Mouse (Mus musculus) ES-CJ7 (cell line): ENCODE measurements at regions not wholly inside any gene's neighbourhood (a gene's known extent, or its start where the extent isn't known, plus 50 kb on each side); places are given as distances from the start of the nearest gene placed in this dataset.
A peak's percentile ranks its signal among the peaks of the same experiment; 100 is the strongest.

Experiments
- DNase-seq: peaks from one replicate; pipeline ENCODE4 v3.0.0; 2011; ENCODE audit warnings: low read depth, low spot score

DNA sequence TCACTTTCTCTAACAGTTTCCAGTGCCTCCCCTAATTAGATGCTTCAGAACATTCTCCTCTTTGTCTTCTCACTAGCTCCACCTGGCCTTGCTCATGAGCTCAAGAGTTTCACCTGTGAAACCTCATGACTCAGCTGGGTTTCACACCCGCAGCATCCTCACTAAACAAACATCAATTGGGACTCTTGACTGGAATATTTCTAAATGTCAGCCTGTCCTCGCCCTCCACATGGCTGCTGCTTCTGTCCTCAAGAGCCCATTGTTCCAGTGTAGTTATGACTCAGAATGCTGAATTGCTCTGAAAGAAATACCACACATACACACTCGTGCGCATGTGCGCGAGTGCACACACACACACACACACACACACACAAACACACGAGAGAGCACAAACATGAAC lies 407.2 kb downstream of the Prss52 start:
- DNase-seq, result no peak

DNA sequence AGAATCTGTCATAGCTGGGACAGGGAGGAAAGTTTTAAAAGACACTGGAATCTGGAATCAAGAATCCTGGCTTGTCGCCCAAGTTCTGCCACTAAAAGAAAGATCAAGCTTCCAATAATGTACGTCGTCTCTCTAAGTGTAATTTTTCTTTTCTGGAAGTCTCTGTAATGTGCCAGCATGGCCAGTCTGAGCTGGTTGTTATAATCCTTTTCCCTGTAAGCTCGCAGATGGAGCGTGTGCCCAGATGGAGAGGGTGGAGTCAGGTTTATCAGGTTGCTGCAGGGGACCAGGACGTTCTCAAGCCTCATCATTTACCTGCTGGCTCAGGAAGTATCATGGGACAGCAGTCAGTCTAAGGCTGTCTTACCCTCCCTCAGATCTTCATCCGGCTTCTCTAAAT lies 408.6 kb downstream of the Prss52 start:
- no peak for DNase-seq

DNA sequence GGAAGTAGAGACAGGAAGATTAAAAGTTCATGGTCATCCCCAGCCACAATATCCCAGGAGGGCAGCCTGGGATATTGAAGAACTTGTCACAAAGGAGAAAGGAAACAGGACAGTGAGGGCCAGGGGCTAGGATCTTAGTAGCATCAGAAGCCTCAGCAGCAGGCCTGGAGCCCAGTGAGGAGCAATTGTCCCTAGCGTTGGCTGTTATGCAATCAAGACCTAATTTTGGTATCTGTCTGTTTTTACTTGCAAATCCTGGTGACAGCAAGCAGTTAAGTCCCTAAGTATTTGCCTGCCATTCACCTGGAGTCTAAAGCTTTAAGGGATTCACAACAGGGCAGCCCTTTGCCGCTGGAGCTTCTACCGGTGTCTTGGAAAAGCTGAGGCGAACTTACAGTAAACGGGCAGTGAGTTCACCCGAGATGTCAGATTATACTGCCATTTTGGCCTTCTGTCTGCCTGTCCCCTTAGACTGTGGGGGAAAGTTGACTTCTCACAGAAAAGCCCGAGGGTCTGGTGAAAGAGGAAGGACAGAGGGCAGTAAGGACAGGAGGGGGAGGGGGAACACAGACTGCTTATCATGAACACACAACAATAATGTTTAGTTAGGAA lies 413.6 kb downstream of the Prss52 start:
- no peak for DNase-seq

DNA sequence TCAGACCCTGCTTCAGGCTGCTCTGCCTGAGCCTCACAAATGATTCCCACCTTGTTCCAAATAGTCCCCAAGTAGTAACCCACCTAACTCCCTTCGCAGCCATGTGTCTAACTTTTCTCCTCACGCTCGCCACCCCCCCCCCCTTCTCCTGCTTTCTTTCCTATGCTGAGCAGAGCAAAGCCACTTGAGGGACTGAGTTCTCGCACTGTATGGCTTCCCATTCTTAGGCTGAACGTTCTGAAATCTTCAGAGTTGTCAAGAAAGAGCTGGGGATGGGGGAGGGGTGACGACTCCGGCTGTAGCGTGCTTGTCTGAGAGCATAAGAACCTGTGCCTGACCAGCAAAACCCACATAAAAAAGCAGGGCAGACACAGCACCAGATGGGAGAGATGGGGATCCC lies 420.6 kb downstream of the Prss52 start:
- DNase-seq, result no peak

DNA sequence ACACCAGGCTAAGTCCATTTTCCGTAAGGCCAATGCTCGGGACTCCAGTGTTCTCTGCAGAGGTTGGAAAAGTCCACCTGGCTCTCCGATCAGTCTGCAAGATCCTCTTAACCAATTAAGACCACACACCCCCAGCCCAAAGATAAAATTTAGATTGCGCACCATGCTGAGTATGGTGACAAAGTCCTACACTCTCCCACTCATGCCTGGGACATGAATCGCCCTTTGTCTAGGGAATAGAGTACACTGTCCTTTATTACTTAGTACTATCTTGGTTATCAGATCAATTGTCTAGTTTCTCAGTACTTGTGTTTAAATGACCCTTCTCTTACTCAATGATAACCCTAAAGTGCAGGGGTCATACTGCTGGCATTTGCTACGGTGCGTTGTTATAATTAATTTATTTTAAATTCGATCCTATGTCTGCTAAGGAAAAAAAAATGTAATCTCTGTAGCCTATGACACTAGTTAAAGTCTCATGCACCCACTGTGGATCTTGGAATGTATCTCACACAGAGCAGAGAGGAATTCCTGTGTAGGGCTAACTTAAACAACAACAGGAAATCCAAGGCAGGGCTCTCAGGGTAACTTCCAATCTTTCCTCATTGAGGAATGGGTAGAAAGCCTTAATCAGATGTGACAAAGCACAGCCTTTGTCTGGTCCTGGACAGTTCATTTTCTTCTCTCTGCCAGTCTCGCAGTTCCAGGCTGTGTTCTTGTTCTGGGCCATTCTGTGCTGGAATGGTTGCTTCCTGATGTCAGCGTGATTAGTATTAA lies 421.4 kb downstream of the Prss52 start:
- no peak for DNase-seq

DNA sequence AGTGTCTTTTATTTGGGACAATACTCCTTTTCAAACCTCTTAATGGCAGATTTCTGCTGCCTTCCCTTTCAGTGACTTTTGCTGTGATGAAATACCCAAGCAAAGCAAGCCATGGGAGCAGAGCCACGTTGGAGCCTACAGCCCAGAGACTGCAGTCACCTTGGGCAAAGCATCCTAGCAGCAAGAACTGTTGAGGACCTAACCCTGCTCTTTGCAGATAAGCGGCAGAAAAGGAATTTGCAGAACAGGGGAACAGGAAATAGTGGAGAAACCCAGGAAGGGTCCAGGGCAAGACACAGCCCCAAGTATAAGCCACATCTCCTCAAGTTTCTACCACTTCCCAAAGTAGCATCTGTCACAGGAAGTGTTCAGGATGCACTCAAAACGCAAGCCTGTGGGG lies 426.5 kb downstream of the Prss52 start:
- DNase-seq, result no peak

DNA sequence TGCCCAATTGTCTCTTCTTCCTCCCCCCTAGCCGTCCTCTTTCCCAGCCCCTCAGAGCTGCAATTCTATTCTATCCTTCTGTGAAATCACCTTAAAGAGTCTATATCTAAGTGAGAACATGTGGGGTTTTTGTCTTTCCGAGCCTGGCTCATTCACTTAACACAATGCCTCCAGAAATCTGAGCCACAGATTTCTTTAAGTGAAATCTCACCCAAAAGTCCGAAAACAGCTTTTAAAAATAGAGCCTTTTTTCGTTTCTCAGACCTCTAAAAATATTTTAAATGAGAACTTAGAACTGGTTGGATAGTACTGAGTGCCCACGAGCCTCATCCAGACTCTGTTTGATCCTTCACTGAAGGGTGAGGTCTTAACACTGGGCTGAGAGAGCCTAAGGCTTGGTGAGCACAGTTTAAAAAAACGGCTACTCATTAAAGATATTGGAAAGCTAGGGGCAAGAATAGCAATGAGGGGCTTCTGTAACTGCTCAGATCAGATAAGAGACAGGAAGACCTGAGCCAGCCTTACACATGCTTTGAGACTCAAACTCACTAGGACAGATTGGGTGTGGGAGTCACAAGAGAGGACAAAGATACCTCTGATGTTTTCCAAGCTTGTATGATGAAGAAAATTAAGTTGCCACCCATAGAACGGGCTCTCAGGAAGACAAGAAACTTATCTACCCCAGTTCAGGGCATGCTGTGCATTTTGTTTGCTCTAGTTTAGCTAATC lies 427.3 kb downstream of the Prss52 start:
- no peak for DNase-seq

DNA sequence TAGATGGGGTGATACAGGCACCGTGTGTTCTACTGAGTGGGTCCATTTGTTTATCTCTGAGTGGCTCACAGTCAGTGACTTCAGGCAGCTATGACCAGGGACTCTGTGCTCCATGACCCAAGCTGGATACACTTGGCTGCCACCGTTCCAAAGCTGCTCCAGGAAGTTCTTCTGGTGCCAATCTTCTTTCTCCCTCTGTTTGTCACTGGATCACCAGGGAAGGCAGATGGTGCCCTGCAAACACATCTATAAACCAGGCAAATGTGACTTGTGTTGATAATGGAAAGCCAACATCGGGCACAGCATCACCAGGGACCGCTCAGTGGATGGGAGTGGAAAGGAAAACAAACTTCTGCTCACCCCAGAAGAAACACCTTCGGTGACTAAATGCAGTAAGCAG lies 428.3 kb downstream of the Prss52 start:
- DNase-seq, result no peak

DNA sequence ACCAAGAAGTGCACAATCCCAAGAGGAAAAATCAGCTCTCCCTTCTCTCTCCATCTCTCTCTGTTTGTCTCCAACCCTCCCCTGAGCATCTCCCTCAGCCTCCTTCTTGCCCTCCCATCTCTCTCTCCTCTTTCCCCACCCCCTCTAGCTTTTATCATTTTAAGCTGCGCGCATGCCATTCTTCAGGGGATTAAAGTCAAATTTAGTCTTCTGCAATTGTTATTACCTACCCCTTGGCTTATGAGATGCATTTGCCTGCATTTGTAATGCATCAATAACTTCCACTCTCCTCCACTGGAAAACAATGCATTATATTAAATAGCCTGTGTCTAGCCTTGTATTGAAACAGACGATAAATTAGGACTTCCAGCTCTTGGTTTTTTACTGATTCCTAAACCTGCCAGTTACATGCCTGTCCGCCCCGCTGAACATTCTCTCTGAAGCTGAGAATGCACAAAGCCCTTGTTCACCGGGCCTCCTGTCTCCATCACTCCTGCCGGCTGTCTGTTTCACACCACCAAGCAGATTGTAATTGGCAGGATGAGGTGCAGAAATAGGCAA lies 429.6 kb downstream of the Prss52 start:
- no peak for DNase-seq

DNA sequence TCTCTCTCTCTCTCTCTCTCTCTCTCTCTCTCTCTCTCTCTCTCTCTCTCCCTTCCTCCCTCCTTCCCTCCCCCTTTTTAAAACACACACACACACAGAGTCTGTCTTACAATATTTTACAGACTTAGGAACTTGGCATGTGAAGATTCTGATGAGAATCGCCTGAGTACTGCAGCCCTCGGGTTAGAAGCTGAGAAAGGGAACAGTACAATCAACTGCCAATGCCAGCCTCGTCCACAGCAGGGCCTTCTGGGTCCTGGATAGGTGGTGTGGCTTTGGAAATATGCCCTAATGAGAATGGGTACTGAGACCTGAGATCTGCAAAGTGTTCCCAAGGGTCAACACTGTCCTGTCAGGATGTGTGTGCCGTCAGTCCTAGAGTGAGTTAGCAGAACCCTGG lies 430.1 kb downstream of the Prss52 start:
- DNase-seq, result no peak

DNA sequence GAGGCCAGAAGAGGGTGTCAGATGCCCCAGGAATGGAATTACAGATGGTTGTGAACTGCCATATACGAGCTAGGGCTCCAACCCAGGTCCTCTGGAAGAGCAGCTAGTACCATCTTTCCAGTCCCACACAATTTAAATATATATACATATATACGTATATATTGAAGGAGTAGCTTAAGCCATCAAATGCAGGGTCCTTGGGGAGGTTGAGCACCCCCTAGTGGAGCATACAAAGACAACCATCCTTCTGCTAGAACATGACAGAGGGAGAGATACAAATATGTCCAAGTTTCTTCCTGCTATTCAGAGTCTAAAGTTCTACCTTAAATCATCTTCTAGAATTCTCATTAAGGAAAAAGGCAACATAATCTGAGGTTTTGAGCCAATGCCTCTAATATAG lies 435.4 kb downstream of the Prss52 start:
- DNase-seq, result peak; percentile 31

DNA sequence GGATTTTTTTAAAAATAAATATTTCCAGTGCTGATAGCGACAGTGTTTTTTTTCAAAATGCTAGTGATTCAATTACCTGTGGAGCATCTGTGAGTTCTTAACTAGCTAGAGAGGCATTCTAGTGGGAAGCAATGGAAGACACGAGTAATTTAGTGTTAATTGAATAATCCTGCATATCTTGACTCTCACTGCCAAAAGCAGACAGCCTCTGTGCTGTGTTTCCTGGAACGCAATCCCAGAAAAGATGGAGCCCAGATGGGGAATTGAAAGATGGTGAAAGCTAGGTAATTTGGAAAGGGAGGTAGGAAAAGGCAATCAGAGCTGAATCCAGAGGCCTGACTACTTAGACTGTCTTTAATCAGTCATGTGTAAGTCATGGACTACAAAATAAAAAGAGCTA lies 441.0 kb downstream of the Prss52 start:
- DNase-seq, result no peak

DNA sequence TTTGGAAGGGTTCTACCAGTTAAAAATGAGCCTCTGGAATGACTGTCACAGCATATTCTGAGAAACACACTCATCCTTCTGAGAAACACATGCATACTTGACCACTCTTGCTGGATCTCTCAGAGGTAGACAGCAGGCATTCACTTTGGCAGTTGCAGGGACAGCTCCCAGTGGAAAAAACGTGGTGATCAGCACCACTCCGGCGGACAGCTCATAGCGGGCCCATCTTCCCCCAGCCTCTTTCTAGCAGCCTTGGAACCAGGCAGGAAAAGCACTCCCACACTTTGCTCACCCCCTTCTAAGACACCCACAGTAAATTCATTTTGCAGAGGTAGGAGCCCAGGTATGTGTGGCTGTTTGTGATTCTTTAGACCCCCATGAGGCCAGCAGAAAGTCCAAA lies 442.7 kb downstream of the Prss52 start:
- peak; percentile 66 for DNase-seq

DNA sequence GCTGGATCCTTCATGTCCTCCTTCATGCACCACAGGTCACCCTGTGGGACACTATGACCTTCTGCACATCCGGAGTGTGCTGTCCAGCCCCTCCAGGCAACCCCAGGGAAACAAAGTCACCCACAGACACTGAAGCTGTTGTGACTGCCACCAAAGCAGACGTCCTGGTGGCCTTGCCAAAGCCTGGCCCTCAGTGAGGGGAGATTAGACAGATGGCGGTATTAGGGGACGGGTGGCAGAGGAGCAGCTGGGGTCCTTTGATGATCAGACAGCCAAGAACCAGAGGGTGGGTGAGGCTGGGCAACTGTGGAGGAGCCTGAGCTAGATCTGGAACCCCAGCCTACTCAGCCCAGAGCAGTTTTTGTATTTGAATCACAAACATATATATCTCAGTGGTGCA lies 448.9 kb downstream of the Prss52 start:
- DNase-seq, result no peak

DNA sequence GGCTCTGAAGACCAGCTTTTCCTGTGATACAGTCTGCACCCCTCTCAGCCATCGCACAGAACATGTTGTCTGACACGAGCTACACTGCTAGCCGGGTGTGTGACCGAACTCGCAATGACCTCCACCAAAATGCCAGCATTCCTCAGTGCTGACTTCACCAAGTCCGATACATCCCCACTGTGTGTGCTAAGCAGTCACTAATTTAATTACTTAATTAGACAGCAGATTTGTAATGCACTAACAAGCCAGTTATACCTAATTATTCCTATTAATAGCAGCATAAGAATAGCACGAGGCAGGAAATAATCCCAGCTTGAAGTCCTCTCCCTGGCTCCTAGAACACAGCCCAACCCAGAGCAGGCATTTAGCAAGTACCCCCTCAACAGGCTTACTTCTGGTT lies 452.0 kb downstream of the Prss52 start:
- DNase-seq, result no peak

DNA sequence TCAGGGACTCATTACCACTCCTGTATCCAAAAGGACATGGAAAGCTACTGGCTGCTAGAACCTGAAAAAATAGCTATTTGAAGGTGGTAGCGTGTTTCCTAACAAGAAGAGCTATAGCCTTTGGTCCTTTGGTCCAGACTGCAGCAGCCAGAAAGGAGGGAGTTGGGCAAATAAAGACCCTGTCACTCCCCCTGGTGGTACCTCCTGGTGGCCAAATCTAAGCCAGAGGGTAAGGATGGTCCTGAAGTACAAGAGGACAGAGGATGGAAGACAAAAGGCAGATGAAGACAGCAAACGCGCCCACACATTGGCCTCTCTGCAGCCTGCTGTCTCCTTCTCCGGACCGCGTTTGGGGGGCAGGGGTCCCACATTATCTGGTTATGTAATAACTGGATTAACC lies 453.4 kb downstream of the Prss52 start:
- peak; percentile 32 for DNase-seq

DNA sequence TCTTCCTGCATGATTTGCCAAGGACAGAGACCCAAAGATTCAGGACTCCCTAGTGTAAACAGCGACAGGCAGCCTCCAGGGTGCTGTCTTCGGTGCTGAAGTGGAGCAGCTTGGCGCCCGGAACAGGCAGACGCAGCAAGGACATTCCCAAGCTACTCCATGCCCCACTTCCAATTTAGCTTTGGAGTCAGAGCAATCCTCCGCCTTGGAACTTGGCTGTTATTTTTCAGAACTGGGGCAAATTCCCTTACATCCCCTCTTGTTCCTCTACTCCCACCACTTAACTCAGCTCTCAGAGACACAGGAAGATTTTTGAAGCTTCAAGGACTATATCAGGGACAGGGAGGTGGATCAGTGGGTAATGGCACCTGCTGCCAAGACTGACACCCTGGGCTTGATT lies 464.6 kb downstream of the Prss52 start:
- DNase-seq, result peak; percentile 58

DNA sequence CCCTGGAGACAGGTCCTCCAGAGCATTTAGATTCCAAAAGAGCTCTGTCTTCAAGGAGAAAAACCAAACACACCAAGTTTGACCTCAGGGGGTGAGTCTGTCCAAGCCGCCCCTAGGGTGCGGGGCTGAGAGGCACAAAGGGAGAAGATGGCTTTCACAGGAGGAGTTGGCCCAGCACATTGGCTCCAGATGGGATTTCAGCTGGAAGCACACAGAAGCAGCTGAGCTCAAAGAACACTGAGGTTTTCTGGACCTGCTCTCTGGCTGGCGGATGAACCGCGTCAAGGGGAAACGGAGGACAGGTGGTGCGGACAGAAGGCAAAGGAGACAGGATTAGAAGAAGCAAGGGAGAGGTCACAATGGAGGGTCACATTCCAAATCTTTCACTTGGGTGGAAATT lies 466.9 kb downstream of the Prss52 start:
- DNase-seq, result no peak

DNA sequence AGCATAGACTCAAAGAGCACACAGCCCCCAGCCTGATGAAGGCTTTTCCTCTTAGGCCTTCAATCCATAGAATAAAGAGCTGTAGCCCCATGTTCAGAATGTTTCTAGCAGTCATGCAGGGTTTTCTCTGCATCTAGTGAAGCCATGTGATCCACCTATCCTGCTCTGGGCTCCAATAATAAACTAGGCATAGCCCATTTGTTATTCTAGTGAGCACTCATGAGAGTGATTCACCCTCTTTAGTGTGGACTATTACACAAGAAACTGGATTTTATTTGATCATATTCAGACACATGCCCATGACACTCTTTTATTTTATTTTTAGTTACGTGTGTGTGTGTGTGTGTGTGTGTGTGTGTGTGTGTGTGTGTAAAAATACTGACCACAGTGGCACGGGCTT lies 468.7 kb downstream of the Prss52 start:
- no peak for DNase-seq

DNA sequence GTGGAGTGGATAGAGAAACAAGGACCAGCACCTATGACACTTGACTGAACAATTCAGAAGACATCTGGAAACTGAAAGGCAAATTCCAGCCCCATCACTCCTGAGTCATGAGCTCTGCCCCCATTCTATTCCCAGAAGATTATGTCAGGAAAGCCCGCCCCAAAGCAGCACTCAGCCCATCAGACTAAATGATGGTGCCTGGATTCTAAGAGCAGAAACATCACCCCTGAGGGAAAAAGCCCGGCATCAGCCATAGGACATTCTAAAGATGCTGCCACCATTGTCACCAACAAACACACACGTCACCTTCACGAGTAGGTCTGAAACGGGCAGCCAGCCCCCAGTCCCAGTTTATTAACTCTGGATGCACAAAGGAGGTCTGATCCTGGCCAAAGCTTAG lies 469.7 kb downstream of the Prss52 start:
- DNase-seq, result no peak

DNA sequence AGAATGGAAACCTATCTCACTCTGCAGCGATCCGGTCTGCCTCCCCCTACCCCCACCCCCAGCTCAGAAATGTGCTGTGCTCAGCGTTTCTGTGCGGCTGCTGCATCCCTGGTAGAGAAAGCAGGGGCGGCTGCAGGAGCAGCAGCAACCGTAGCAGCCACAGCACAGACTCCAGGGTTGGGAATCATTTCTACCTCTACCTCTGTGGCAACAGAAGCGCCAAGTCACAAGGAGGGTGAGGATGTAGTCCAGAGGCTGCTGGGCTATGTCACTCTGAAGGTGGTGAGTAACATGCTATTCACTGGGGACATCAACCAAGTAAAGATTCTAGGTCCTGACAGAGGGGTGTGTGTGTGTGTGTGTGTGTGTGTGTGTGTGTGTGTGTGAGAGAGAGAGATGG lies 470.2 kb downstream of the Prss52 start:
- no peak for DNase-seq

DNA sequence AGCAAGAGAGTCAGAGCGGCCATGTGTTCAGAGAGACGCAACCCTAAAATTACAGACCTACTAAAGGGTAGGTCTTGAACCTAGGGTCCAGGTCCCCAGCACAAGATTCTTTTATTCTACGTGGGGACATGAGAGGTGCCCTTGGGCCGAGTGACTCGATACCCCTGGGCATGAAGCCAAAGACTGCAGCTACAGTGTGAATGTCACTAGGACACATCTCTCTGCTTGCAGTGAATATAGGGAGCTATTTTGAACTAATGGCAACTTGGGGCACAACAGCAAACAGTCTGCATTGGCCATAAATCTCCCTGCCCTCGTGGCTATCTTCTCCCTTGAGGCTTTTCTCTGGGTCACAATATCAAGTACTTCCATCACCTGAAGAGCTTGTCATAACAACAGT lies 470.7 kb downstream of the Prss52 start:
- no peak for DNase-seq

DNA sequence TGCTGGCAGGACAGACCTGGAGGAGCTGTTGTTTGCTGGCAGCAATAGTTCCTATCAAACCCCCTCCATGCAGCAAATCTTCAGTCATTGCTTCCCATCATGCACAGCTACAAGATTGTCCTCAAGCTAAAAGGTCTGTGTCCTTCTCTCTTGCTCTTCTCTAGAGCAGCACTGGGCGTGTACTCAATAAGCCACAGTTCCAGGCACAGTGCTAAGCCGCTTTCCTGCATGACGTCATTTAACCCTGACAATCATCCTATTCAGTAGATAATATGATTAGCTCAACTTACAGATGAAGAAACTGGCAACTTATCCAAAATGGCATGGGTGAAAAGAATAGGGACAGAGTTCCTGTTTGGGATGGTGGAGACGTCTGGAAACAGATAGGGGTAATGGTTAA lies 471.9 kb downstream of the Prss52 start:
- DNase-seq, result no peak
